Comparison of ENCODE assay signal across 20 mouse cellular contexts in genomic region chr7:122566011-122566410, GRCm38 (mm10).
"Had no signal": no experiment of that assay in that cellular context is flagged by ENCODE, and none has a peak within 500 bp of the region (broad histone marks: within the 10 kb centered on the region; RNA-seq: fewer than 3 reads in every experiment).

No protein-coding gene starts in this region.

- H3K4me3 ChIP-seq: heart, adult 2 months; heart, embryonic 13.5 days; heart, embryonic 15.5 days; hindbrain, embryonic 13.5 days; hindbrain, embryonic 15.5 days; kidney, embryonic 15.5 days; limb, embryonic 10.5 days; limb, embryonic 12.5 days had no signal

- ATAC-seq: hindbrain, postnatal 0 days; intestine, embryonic 16.5 days had no signal

- DNase-seq: gastrocnemius, postnatal 14 days; gastrocnemius, postnatal 36 days; heart, adult 11 months; heart, adult 2 months; heart, postnatal 14 days; heart, postnatal 36 days; kidney, postnatal 14 days; liver had no signal

- H3K4me2 ChIP-seq: heart, embryonic 11.5 days; heart, embryonic 13.5 days; heart, embryonic 15.5 days; hindbrain, embryonic 13.5 days; hindbrain, embryonic 15.5 days; kidney, embryonic 15.5 days; limb, embryonic 12.5 days; liver, embryonic 11.5 days had no signal

- H3K27me3 ChIP-seq: heart, embryonic 13.5 days; heart, embryonic 15.5 days; hindbrain, embryonic 13.5 days; hindbrain, embryonic 15.5 days; kidney, embryonic 15.5 days; limb, embryonic 12.5 days had no signal

- H3K9ac ChIP-seq: heart, embryonic 13.5 days; heart, embryonic 15.5 days; hindbrain, embryonic 13.5 days; hindbrain, embryonic 15.5 days; kidney, embryonic 15.5 days; limb, embryonic 12.5 days had no signal

- H3K4me1 ChIP-seq: hindbrain, embryonic 15.5 days; kidney, embryonic 15.5 days; limb, embryonic 10.5 days; limb, embryonic 12.5 days had no signal

- H3K36me3 ChIP-seq: heart, embryonic 13.5 days; heart, embryonic 15.5 days; hindbrain, embryonic 13.5 days; hindbrain, embryonic 15.5 days; kidney, embryonic 15.5 days; limb, embryonic 10.5 days; limb, embryonic 12.5 days had no signal

- H3K27ac ChIP-seq: heart, adult 2 months; heart, embryonic 13.5 days; heart, embryonic 15.5 days; hindbrain, embryonic 13.5 days; hindbrain, embryonic 15.5 days; hindbrain, postnatal 0 days; kidney, embryonic 15.5 days; kidney, postnatal 0 days; limb, embryonic 10.5 days; limb, embryonic 12.5 days had no signal

- H3K9me3 ChIP-seq: heart, embryonic 13.5 days; heart, embryonic 15.5 days; hindbrain, embryonic 13.5 days; hindbrain, embryonic 15.5 days; kidney, embryonic 15.5 days; limb, embryonic 10.5 days; limb, embryonic 12.5 days had no signal
